Mouse (Mus musculus) forebrain, embryonic 12.5 days (tissue): ENCODE measurements around the gene Gm379. TPM values are rescaled to one million over a fixed set of nuclear protein-coding genes. Genes with fewer than 3 reads are reported as not detected.

Experiments used
- ATAC-seq: fragments of 200-750 bp; cut with Nextera tagmentation; 2 replicates; pipeline ENCODE4 v1.8.0; 2017; ENCODE audit warnings: moderate TSS enrichment; ENCODE audit not compliant: low FRiP score
- H3K27ac ChIP-seq: fragments of 300-500 bp; sonication (generic); 2 replicates; pipeline ENCODE4 v1.5.1; 2016; ENCODE audit warnings: mild to moderate bottlenecking
- H3K27me3 ChIP-seq: fragments of 300-500 bp; sonication (generic); 2 replicates; pipeline ENCODE4 v1.6.1; 2016; ENCODE audit warnings: mild to moderate bottlenecking
- H3K36me3 ChIP-seq: fragments of 300-500 bp; sonication (generic); replicated peaks from 2 replicates; pipeline ENCODE4 v1.6.1; 2016; ENCODE audit warnings: mild to moderate bottlenecking
- H3K4me1 ChIP-seq: fragments of 300-500 bp; sonication (generic); 2 replicates; pipeline ENCODE4 v1.6.1; 2016
- H3K4me2 ChIP-seq: fragments of 300-500 bp; sonication (generic); 2 replicates; pipeline ENCODE4 v1.6.1; 2016; ENCODE audit warnings: mild to moderate bottlenecking, moderate library complexity
- H3K4me3 ChIP-seq: fragments of 300-500 bp; sonication (generic); replicated peaks from 2 replicates; pipeline ENCODE4 v1.5.1; 2016; ENCODE audit warnings: mild to moderate bottlenecking
- H3K9ac ChIP-seq: fragments of 300-500 bp; sonication (generic); 2 replicates; pipeline ENCODE4 v1.6.1; 2016; ENCODE audit warnings: mild to moderate bottlenecking
- H3K9me3 ChIP-seq: fragments of 300-500 bp; sonication (generic); 2 replicates; pipeline ENCODE4 v1.6.1; 2016
- WGBS: fragments of 180-500 bp; shearing (Covaris S2); methylation state at CpG from one replicate; pipeline ENCODE4 v1.1.7; 2016; 5-methylcytosine and 5-hydroxymethylcytosine counted together
- polyA plus RNA-seq: library from polyadenylated mRNA; unstranded; fragments of >200 nt; fragmentation: Nextera tagmentation; extraction: Ambion mirVana; gene quantifications from 2 replicates; pipeline ENCODE4 v1.2.1, GENCODE M21; 2016

Gm379 gene
- not detected in 2 replicates for polyA plus RNA-seq

DNA sequence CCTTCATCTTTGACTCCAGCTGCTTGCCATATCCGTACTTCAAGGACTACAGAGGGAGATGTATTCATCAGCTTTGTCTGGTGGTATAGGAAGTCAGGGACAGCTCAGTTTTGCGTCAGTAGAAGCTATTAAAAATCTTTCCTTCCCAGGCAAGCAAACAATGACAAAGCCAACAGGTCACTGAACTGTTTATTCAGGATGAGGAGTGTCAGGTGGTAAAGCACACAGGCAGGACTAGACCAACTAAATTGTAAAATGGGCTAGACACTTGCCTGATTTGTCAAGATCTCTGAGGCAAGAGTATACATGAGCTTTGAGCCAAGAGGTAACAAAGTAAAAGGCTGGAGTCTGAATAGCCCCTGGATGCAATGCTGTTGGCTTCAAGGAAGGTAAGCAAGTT lies at the start of gene Gm379:
Gene Gm379, minus strand, starts transcription at position 7 of the 400 bp plus-strand sequence.
- H3K9ac ChIP-seq: no peak within 1 kb of the TSS
- H3K4me3 ChIP-seq: no peak within 1 kb of the TSS
- no peak for ATAC-seq
- H3K9me3 ChIP-seq: no peaks in the 10 kb centered on the region
- no peak within 1 kb of the TSS for H3K27ac ChIP-seq
- H3K4me2 ChIP-seq: no peak within 1 kb of the TSS
- no peaks in the 10 kb centered on the region for H3K36me3 ChIP-seq
- H3K27me3 ChIP-seq: no peaks in the 10 kb centered on the region
- H3K4me1 ChIP-seq: no peaks in the 10 kb centered on the region
- WGBS: 82% methylated on average over 2 of the region's 2 CpGs

DNA sequence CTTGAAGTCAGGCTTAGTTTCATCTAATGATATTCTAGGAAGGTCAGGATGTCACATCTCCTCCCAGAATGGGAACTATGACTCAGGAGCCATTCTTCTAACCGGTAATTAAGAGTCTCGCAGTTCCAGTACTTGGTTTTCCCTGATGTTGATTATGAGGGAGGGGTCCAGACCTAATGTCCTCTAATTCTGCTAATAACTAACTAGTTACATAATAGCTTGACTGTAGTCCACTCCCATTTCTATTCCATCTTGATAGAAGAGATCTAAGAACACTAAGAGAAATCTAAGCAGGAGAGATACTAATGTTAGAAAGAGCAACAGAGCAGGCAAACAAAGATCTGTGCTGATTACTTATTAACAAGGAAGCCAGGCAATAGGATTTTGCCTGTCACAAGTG lies 39.6 kb upstream of the Gm379 start:
- no peak for ATAC-seq
- H3K9me3 ChIP-seq: no peaks in the 10 kb centered on the region
- H3K4me1 ChIP-seq: no peaks in the 10 kb centered on the region
- H3K9ac ChIP-seq: no peak overlapping the region
- H3K4me2 ChIP-seq: no peak overlapping the region
- H3K36me3 ChIP-seq: no peaks in the 10 kb centered on the region
- no peak overlapping the region for H3K27ac ChIP-seq
- WGBS: 75% methylated on average over 2 of the region's 2 CpGs
- H3K27me3 ChIP-seq: no peaks in the 10 kb centered on the region
- H3K4me3 ChIP-seq: no peak overlapping the region

DNA sequence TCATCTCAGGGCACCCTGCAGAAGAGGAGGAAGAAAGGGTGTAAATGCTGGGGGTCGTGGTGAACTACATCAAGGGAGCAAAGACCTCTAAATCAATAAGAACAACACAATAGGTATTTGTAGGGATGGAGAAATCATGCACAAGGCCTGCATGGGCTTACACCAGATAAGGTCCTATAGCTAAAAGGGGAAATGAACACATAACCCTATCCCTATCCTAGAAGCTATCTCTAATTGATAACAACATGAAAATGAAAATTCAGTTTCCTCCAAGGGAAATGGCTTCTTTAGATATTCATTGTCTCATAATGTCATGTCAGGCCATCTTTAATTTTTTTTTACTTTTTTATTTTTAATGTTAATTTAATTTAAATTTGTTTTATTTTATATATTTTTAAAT lies 4.2 kb upstream of the Gm379 start:
- Histone ChIP-seq H3K27me3 (no peaks in the 10 kb centered on the region), H3K4me3 (no peak overlapping the region), H3K4me2 (no peak overlapping the region), H3K27ac (no peak overlapping the region), H3K9ac (no peak overlapping the region), H3K9me3 (no peaks in the 10 kb centered on the region), H3K4me1 (no peaks in the 10 kb centered on the region), H3K36me3 (no peaks in the 10 kb centered on the region)
- no peak for ATAC-seq
- WGBS: 47% methylated on average over 1 of the region's 1 CpGs

DNA sequence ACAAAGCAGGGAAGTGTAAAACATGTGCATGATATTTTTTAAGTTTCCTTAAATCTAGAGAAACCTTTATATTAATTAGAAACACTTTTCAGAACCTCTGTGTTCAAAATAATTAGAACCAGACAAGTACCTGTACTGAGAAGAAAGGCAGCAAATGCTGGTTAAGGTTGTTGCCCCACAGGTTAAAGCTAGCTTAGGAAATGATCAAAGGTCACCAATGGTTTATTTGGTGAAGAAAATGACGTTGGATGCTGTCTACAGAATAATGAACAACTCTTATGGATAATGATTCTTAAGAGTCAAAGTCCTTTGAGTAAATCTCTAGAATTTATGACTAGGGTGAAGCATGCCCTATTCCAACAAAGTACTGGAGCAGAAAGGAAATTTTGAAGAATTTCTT lies 42.7 kb downstream of the Gm379 start:
- WGBS: 48% methylated on average over 1 of the region's 1 CpGs
- H3K9me3 ChIP-seq: no peaks in the 10 kb centered on the region
- H3K4me3 ChIP-seq: no peak overlapping the region
- no peaks in the 10 kb centered on the region for H3K4me1 ChIP-seq
- H3K4me2 ChIP-seq: no peak overlapping the region
- H3K27me3 ChIP-seq: no peaks in the 10 kb centered on the region
- H3K9ac ChIP-seq: no peak overlapping the region
- H3K27ac ChIP-seq: no peak overlapping the region
- ATAC-seq: no peak
- H3K36me3 ChIP-seq: no peaks in the 10 kb centered on the region

DNA sequence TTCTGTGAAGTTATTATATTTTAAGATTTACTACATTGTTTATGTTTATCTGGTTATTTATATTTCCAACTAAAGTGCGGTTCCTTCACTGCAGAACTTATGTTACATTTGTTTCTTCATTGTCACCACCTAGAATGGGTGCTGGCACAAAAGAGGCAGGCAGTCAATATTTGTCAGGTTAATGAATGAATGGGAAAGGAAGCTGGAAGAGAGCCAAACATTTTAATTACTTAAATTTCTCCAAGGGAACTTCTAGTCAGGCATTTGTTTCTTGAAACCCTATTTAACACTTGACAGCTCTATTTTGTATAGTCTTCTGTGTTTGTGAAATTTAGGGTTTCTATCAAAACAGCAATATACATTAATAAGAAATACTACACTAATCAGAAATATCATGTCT lies 43.8 kb downstream of the Gm379 start:
- Histone ChIP-seq H3K4me2 (no peak overlapping the region), H3K27ac (no peak overlapping the region), H3K9me3 (no peaks in the 10 kb centered on the region), H3K4me1 (no peaks in the 10 kb centered on the region), H3K9ac (no peak overlapping the region), H3K36me3 (no peaks in the 10 kb centered on the region), H3K27me3 (no peaks in the 10 kb centered on the region), H3K4me3 (no peak overlapping the region)
- no peak for ATAC-seq
- 79% methylated on average over 1 of the region's 1 CpGs for WGBS

Other genes starting within 250 kb of the Gm379 start
- gene Brwd3, start 169.5 kb upstream of the Gm379 start, polyA plus RNA-seq: 4.1 and 4.6 TPM in 2 replicates